Mouse (Mus musculus) layer of hippocampus, postnatal 36 days (tissue): ENCODE results near the gene Runx1. TPM values are rescaled to one million over a fixed set of nuclear protein-coding genes. Genes with fewer than 3 reads are reported as not detected.

ENCODE experiments used
- DNase-seq, 2 experiments: peaks; one replicate each; pipeline ENCODE4 v3.0.0; 2022
- total RNA-seq, 2 experiments: library from RNA; stranded (reverse); gene quantifications; 2 replicates each; pipeline ENCODE4 v1.2.3; 2021

Gene Runx1
- 1 to 10 TPM in 1 of 2 experiments, under 1 TPM in 1; 1.00 to 2.1 TPM for total RNA-seq

DNA sequence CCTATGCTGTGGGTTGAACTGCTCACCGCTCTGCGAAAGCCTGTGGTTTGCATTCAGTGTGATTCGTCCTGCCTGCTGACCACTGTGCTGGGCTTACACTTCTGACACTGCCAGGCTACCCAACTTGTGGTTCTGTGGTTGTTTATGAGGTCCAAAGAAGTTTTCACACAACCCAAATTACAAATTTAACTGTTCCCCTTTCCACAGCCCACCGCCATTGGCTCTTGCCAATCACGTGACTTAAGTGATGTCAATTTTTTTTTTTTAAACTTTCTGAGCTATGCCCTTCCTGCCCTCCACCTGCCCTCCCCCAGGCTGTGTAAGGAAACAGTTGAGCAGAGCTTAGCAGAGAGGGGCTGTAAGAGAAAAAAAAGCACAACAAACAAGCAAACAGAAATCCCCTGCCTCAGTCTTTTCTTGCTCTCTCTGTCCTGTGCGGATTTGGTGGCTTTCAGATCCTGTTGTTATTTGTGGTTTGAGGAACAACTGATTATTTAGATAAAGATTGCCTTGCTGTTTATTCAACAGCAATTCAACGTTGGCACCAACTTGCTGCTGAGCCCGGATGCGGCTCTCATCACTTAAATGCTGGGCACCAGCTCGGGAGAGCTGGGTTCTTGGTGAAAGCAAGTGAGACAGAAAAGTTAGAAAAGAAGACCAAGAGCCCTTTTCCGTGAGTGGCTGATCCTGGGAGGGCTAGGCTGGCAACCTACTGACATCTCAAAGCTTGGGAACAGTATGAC is at the start of gene Runx1:
Gene Runx1, minus strand, starts transcription at position 242 of the 743 bp plus-strand sequence.
- no peak for DNase-seq

DNA sequence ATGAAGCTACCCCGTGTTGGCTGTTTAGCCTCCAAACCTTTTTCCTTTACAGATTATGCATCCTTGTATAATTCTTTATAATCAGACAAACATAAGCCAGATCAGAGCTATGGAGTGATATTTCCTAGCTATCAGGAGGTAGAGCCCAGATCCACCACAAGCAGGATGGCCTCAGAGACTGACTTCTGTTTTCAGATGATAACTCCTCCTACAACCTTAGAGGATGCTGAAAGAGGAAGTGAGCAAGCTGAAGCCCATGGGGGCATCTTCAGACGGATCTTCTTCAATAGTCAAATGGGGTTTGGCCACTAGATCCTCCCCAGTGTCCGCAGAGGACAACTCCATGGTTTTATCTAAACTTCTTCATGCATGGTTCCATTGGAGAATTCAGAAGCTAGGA is 48.1 kb upstream of the Runx1 start:
- DNase-seq = no peak

DNA sequence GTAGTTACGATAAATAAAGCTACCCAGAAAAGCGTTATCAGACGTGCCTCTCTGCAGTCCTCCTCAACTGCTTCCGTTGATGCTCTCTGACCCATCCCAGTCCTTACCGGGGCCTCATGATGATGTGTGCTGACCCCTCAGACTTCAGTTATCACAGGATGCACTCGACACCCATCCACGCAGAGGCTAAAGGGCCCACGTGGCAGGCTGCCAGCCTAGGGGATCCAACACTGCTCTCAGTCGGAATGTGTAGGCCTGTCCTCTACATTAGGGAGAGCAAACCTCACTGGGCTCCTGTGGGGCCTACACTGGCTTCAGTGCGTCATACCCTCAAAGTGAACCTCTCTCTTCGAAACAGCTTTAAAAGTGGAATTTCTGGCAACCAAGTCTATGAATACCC is 45.8 kb upstream of the Runx1 start:
- no peak for DNase-seq

DNA sequence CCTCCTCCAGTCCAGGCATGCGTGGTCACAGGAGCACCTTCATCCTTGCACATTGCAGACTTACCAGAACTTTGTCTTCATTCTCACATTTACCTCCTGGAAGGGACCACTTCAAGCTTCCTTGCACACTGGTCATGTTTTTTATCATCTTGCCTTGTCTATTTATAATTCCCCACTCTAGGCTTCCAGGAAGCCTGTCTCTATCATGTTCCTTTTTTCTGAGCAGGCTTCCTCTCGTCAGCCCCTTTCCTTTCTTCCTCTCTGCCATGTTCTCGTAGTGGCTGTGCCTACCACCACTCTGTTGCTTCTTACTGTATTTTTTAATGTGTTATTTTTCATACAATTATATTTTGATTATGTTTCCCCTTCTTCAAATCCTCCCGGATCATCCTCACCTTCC is 42.6 kb upstream of the Runx1 start:
- DNase-seq = no peak

DNA sequence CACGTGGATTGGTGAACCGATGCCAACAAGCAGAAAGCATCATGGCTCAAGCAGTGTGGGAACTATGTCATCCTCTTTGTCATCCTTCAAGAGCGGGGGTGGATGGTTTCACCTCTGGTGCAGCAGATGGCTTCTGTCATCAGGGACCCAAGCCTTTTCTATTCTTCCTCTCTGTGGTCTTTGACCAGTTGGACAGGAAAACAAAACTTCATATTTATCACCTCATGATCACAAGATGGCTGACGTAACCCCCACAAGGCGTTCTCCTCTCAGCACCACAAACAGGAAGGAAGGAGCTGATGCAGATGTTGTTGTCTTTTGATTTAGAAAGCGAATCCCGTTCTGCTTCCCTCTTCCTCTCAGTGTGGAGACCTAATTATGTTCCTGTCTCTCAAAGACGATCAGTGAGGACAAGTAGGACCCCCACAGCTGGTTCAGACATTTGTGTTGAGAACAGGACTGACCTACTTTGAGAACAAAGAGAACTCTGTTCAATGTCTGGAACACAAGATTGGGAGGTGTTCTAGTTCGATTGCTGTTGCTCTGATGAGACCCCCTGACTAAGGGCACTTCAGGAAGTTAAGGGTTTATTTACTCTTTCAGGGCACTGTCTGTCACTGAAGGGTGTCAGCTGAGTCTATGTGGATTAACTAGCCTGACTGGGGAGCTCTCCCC is 41.4 kb upstream of the Runx1 start:
- no peak for DNase-seq

DNA sequence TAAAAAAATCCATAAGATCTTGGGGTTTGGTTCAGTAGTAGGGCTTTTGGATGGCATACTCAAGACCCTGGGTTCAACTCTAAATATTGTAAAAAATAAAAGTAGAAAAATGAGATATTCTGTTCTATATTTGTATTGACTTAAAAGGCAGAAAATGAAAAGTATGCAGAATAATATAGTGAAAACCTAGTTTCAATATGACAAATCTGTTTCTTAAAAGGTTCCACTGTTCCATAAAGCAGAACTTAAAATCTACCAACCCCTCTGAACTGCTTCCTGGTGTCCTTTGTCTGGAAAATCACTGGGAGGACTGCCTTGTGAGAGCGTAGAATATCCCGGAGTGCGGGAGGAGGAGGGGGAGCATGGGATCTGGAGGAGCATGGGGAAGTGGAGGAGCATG is 39.4 kb upstream of the Runx1 start:
- DNase-seq = no peak

DNA sequence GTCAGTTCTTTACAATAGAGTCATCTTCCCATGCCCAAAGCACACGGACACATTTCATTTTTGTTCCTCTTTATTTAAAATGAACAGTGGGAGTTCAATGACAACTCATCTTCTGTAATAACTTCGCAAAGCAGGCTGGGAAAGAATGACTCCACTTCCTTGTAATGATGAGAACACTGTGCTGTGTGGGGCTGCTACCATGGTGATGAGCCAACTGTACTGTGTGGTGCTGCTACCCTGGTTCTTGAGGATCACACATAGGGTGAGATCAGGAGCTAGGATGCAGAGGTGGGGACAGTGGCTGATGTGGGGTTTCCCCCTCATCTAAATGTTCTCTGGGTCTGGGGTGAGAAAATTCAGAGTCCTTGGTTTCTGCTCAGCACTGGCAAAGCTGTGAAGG is 38.2 kb upstream of the Runx1 start:
- no peak for DNase-seq

DNA sequence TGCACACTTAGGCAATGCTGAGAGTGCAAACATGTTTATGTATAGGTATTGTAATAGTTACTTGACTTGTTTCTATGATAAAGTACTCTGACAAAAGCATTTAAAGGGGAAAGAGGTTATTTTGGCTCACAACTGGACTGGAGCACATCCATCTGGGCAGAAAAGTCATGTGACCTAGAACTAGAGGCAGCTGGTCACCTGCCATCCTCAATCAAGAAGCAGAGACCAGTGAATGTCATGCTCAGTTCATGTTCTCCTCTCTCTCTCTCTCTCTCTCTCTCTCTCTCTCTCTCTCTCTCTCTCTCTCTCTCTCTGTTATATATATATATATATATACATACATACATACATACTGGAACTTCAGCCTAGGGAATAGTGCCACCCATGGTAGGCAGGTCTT is 37.2 kb upstream of the Runx1 start:
- DNase-seq = no peak

DNA sequence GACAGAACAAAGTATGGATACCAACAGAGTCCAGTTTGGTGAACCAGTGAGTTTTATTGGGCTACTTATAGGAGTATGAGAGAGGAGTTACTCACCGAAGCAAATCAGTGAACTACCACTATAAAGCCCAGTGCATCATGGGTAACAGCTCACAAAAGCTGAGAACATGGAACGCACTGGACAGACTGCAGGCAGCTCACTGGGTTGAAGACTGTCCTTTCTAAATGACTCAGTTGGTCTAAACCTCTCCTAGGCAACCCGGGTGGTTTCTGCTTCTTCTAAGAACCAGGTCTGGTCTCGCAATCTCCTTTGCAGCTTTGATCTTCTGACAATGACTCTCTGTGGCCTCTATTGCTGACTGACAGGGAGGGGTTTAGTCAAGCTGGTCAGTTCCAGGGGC is 36.5 kb upstream of the Runx1 start:
- DNase-seq = no peak

DNA sequence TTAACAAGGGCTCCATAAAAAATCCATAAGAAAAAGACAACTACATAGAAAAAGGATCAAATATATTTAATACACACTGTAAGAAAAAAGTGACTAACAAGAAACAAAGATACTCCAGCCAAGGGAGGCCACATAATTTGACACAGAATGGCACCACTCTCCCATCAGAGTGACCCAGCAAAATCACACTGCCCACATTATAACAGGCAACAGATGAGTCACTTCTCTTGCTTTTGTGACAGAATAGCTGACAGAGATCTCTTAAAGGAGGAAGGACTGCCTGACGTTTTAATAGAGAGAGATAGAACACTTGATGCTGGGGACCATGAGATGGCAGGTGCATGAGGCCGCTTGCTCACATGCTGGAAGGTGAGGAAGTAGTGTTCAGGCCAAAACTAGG is 35.6 kb upstream of the Runx1 start:
- DNase-seq = no peak

DNA sequence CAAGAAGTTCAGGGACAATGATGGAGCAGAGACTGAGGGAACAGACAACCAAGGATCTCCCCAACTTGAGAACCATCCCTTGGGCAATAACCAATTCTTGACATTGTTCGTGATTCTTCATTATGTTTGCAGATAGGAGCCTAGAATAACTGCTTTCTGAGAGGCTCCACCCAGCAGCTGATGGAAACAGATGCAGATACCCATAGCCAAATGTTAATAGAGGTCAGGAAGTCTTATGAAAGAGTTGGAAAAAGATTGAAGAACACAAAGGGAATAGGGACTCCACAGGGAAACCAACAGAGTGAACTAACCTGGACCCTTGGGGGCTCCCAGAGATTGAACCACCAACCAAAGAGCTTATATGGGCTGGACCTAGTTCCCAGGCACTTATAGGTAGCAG is 34.7 kb upstream of the Runx1 start:
- no peak for DNase-seq

DNA sequence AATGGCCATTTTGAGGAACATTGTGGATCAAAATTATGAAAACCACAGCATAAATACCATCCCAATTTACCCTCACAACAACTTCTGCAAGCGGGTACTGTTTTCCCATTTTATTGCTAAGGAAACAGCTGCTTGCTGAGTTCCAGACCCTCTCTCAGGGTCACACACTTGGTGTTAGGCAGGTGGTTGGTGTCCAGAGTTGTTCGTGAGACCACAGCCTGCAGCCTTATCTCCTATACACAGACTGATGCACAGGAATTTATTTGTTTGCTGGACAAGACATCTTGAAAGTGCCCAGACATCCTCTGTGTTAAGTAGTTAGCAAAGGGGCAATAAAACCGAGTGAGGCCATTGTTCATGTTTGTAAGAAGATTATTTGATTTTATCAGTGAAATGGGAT is 30.8 kb upstream of the Runx1 start:
- DNase-seq = no peak

DNA sequence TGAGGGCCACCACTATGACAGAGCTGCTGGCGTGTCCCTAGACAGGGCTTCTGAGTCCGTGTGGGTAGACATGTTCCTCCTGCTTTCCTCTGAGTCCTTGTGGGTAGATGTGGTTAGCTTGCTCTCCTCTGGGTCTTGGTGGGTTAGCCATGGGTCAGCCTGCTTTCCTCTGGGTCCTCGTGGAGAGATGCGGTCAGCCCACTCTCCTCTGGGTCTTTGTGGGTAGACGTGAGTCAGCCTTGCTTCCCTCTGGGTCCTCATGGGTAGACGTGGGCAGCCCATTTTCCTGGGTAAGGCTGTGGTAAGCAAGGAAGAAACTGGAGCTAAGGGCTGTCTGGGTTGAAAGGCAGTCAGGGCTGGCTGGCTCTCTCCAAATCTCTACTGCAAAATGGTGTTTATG is 26.3 kb upstream of the Runx1 start:
- DNase-seq = no peak

DNA sequence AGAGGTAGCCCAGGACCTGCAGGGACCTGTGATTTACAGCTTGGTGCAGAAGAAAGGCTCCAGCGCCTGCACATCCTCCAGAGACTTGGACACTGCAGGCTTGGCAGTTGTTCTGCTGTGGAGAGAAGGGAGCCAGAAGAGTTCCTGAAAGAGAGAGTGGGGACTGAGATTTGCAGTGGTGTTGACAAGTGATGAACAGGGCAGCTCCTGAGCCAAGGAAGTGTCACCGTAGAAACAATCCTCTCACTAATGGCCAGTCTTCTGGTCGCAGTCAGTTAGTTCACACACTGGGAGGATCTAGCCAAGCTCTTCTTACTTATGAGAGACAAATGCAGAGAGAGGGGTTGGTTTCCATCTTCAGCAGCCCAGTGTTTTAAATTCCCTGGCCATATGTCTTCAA is 24.5 kb upstream of the Runx1 start:
- DNase-seq = no peak

DNA sequence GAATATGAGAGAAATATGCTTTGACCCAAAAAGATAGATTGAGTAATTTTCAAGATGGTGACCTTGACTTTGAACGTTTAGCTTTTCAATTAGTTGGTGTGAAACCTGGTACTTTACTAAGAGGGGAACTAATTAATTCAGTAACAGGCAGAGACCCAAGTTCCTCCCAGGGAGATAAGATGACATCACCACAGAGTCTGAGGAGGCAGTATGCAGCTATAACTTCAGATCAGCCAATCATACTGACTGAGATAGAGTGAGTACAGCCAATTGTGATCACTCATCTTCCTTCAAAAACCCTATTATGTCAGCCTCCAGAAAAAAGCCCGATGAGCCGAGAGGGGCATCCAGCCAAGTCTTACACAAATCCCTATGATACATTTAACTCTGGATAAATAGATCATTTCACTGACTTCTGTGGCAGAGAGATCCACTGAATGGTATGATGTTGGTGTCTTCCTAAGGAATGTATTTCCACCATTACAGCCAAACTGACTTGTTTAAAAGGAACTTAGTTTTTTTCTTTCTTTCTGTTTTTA is 21.9 kb upstream of the Runx1 start:
- no peak for DNase-seq

DNA sequence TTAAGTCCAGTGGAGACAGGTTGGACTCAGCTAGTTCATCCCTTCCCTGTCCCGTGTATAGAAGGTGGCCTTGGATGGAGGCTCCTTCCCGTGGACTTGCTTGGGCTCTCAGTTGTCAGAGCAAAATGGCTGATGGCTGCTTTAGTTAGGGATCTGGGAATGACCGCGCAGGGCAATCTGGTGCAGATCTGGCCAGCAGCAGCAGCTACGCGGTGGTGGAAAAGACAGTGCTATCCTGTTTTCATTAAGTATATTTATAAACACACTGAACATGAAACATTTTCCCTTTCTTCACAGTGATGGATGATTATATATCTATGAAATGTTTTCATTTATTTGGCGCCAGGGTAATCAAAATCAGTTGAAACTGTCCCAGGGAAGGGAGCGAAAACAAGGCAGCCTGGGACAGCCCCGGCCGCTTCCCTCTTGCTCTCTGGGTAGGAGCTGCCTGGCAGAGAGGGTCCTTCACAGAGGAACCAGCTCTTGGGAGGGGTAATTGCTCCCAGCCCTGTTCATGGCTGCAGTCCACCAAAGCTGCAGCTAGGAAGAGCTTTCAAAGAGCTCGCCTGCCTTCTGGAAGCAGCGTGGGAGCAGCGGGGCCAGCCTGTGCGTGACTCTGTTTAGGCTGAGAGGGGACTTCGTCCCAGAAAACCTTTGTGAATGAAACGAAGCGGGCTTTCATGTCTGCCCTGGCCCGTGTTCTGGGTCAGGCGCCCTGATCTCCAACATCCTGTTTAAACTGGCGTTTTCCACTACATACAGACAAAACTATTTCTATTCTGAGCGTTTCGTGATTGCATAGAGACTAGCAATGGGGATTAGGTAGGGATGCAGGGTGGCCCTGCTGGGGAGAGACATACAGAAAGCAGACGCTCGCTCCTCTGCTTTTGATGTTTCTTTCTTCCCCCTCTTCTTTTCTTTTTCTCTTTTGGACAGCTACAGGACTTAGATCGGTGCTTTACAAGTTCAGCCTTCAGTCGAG is 19.6 kb upstream of the Runx1 start:
- DNase-seq = no peak

DNA sequence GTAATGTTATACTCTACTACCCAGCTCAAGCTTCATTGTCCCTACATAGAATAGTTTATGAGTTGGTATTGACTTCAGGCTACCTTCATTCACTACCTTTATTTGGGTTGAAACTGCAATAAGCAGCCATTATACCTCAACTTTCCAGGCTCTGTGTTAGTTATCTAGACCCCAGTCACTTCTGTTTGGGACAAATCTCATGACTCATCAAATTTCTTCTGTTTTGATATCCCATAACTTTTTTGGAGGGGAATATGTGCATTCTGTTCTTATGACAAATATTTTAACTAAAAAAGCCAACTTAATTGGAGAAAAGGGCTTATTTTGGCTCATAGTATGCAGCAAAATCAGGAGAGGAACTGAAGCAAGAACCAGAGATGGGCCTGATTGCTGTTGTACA is 12.8 kb upstream of the Runx1 start:
- DNase-seq = no peak

DNA sequence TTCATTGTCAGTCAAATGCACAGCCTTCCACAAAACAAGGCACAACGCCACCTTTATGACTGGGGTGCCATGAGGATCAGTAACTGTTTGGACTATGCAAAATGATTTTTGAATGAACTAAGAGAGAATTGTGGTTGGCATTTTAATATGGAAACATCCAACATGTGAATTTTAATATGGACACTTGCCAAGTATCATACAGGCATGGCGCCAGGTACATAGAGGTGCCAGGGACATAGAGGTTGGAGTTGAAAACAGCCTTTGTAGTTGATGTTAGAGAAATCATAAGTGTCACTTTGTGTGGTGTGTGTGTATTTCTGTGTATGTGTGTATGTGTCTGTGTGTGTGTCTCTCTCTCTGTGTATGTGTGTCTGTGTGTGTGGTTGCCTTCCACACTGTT is 5.4 kb upstream of the Runx1 start:
- DNase-seq = no peak

DNA sequence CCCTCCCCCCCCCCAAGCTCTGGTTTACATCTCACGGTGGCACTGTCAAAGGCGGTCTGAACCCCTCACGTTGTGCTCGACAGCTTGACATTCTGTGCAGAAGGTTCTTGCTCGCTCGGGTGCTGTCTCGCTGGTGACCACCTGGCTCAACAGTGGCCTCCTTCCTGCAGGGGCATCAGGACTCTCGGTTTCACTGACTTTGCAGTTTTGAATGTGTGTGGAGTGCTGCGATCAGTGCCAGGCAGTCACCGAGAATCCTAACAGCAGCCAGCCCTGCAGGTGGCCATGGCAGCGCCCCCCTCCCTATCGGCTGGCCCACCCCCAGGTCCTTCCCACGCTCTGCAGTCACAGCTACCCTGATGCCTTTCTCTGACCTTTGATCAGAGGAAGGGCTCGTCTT is 4.5 kb upstream of the Runx1 start:
- no peak for DNase-seq

DNA sequence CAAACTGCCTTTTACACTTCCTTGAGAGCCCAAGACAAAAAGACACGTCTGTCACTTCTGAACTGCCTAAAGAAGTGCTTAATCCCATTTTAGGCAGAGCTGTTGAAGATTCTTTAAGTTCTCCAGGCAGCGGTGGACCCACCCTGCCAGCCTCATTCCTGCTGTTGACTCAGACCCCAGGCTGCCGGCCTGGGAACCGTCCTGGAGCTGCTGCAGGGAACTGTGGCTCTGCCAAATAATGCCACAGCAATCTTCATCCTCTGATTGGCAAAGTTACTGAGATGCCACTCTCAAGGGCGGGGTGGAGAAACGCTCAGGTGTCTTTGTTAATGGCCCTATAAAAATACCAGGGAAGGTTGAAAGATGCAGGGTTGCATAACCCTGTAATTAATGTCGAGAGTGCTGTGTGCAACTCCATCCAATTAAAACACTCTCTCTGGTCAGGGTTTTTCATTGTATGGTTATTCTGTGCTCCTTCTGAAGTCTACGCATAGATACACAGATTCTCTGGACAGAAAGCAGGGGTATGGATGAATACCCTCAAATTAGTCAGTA is 2.4 kb upstream of the Runx1 start:
- no peak for DNase-seq

DNA sequence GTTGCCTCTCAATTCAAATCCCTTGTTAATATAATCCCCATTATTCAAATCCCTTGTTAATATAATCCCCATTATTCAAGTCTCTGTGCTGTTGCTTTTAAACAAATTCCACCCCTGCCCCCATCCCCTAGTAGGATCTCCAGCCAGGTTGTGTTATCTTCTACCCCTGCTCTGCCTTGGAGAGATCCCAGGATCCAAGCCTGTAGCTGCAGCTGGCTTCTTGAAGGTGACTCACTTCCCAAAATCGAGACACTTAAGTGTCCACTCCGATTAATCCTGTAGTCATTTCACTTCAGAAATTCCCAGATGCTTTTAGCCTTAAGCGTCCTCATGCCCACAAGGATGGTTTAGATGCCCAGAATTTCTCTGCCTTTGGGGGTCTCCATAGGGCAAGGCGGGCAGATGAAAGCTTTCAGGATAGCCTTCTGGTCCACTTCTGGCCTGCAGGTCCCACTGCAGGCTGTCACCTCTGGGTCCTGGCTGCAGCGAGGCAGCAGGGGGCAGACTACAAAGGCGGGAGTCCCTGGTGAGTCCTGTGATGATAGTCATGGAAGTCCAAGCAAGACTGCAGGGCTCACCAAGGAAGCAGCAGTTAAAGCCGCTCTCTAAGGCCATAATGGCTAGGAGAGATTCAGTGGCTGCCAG is 1.8 kb upstream of the Runx1 start:
- no peak for DNase-seq

DNA sequence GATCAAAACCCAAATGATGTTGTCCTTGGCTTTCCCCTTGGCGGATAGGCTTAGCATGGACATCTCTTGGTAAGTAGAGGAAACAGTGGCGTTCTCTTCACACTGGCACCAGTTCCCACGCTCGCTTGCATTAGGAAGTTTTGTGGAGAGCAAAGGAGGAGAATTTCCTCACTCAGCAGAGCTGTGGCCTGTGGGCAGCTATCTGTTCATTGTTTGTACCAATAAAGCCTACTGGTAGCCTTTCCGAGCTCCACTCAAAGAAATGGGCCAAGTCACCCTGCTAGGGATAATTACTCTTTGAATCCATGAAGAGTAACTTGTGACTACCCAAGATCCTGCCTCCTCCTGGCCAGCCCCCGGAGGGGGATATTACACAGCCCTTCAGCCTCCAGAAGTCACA is 734 bp upstream of the Runx1 start:
- DNase-seq = no peak
